Mouse (Mus musculus) layer of hippocampus, postnatal 36 days (tissue): ENCODE results near the gene Btbd1. TPM values are rescaled to one million over a fixed set of nuclear protein-coding genes. Genes with fewer than 3 reads are reported as not detected.

Source experiments
- DNase-seq, 2 experiments: peaks; one replicate each; pipeline ENCODE4 v3.0.0; 2022
- total RNA-seq, 2 experiments: library from RNA; stranded (reverse); gene quantifications; 2 replicates each; pipeline ENCODE4 v1.2.3; 2021

Gene Btbd1
- 100 to 1,000 TPM; 103 to 117 TPM for total RNA-seq

GRCm38 (mm10) chr7:81829379-81829894, at the start of gene Btbd1:
Gene Btbd1, minus strand, starts transcription at chr7:81829431.
- DNase-seq, result peak; percentile 83 to 85

- no peak for DNase-seq
Observed at GRCm38 (mm10) chr7:81875372-81875771, 46.1 kb upstream of the Btbd1 start.

GRCm38 (mm10) chr7:81874636-81875035, 45.4 kb upstream of the Btbd1 start:
- no peak for DNase-seq

- DNase-seq, result no peak
Observed at GRCm38 (mm10) chr7:81873807-81874206, 44.6 kb upstream of the Btbd1 start.

- no peak for DNase-seq
Observed at GRCm38 (mm10) chr7:81872493-81873013, 43.3 kb upstream of the Btbd1 start.

GRCm38 (mm10) chr7:81868158-81868557, 38.9 kb upstream of the Btbd1 start:
- DNase-seq, result peak; percentile 66 to 70

GRCm38 (mm10) chr7:81867231-81867930, 38.1 kb upstream of the Btbd1 start:
- no peak for DNase-seq

GRCm38 (mm10) chr7:81865937-81866336, 36.7 kb upstream of the Btbd1 start:
- no peak for DNase-seq

- DNase-seq, result no peak
Observed at GRCm38 (mm10) chr7:81864552-81864951, 35.3 kb upstream of the Btbd1 start.

GRCm38 (mm10) chr7:81862587-81863583, 33.7 kb upstream of the Btbd1 start:
- DNase-seq, result no peak

GRCm38 (mm10) chr7:81861921-81862320, 32.7 kb upstream of the Btbd1 start:
- no peak for DNase-seq

GRCm38 (mm10) chr7:81861461-81861860, 32.2 kb upstream of the Btbd1 start:
- no peak for DNase-seq

- no peak for DNase-seq
Observed at GRCm38 (mm10) chr7:81860996-81861395, 31.8 kb upstream of the Btbd1 start.

GRCm38 (mm10) chr7:81860071-81860470, 30.8 kb upstream of the Btbd1 start:
- DNase-seq, result peak in 1 of 2 experiments; percentile 31

- no peak for DNase-seq
Observed at GRCm38 (mm10) chr7:81858968-81859721, 29.9 kb upstream of the Btbd1 start, which contains the start of gene Tm6sf1. Gene Tm6sf1, plus strand, starts transcription at chr7:81859001.

- no peak for DNase-seq
Observed at GRCm38 (mm10) chr7:81858236-81858635, 29.0 kb upstream of the Btbd1 start.

- no peak for DNase-seq
Observed at GRCm38 (mm10) chr7:81856221-81856620, 27.0 kb upstream of the Btbd1 start.

GRCm38 (mm10) chr7:81855694-81856093, 26.5 kb upstream of the Btbd1 start, which contains the start of gene Gm10160:
Gene Gm10160, minus strand, starts transcription at chr7:81855794.
- no peak for DNase-seq

GRCm38 (mm10) chr7:81854568-81855307, 25.5 kb upstream of the Btbd1 start:
- no peak for DNase-seq

- DNase-seq, result no peak
Observed at GRCm38 (mm10) chr7:81851706-81852105, 22.5 kb upstream of the Btbd1 start.

- DNase-seq, result no peak
Observed at GRCm38 (mm10) chr7:81850171-81850570, 20.9 kb upstream of the Btbd1 start.
